8 mouse cellular contexts compared by ENCODE assay signal in genomic region chr13:74638793-74639711, GRCm38 (mm10). TPM values are rescaled to one million over a fixed set of nuclear protein-coding genes. Genes with fewer than 3 reads are reported as not detected.
A peak's percentile ranks its signal among the peaks of the same experiment; 100 is the strongest.
DNase-seq lines count a peak whose midpoint lies in the region; ATAC-seq and TF ChIP-seq lines count a peak whose summit lies in the region.

Gene Erap1 (plus strand): TSS chr13:74639568.

- peak; percentile 83 for TF ChIP-seq CTCF in hindbrain, postnatal 0 days (IDR thresholded peaks at IDR 0.05; ENCODE audit: low read depth)
- TF ChIP-seq CTCF in left cerebral cortex, adult 2 months (IDR thresholded peaks at IDR 0.05), result peak; percentile 85

- H3K27ac ChIP-seq in hindbrain, postnatal 0 days, result peak within 1 kb of the TSS; percentile 89
- peak within 1 kb of the TSS; percentile 81 for H3K27ac ChIP-seq in left cerebral cortex, adult 2 months
- H3K27ac ChIP-seq in macrophage, result peak within 1 kb of the TSS; percentile 68

- peak within 1 kb of the TSS; percentile 79 for H3K9ac ChIP-seq in hindbrain, postnatal 0 days (replicated peaks; ENCODE audit: low read length)

- peak; percentile 15 for DNase-seq in urinary bladder, postnatal 14 days (ENCODE audit: low spot score)
- DNase-seq in urinary bladder, postnatal 10 days (ENCODE audit: low spot score), result no peak
- peak; percentile 9 to 41 for DNase-seq in cerebellum, postnatal 36 days
- DNase-seq in gastrocnemius, postnatal 10 days, result no peak
- DNase-seq in hindbrain, postnatal 0 days (ENCODE audit: low spot score), result peak; percentile 76
- DNase-seq in left cerebral cortex, adult 2 months (ENCODE audit: extremely low spot score in 1 of 2, low spot score in 2 of 2), result peak; percentile 10 to 11
- peak; percentile 7 for DNase-seq in right cerebral cortex, postnatal 4 days

- intact Hi-C loops in left cerebral cortex, adult 2 months (cut with DNase I), result loop anchor here (1.0 to 5.0 kb wide), 4 partner anchors 215 to 1158 kb away; no protein-coding TSS in a partner anchor

- peak within 1 kb of the TSS; percentile 86 for H3K4me2 ChIP-seq in hindbrain, postnatal 0 days (ENCODE audit: low read depth, low read length)

- no peaks in the 10 kb centered on the region for H3K4me1 ChIP-seq in hindbrain, postnatal 0 days (ENCODE audit: insufficient read depth, low read length)

- no peaks in the 10 kb centered on the region for H3K9me3 ChIP-seq in hindbrain, postnatal 0 days (ENCODE audit: low read length)

- H3K4me3 ChIP-seq in hindbrain, postnatal 0 days (ENCODE audit: low read length), result peak within 1 kb of the TSS; percentile 83
- H3K4me3 ChIP-seq in left cerebral cortex, adult 2 months, result peak within 1 kb of the TSS; percentile 71
- peak within 1 kb of the TSS; percentile 74 for H3K4me3 ChIP-seq in macrophage (ENCODE audit: inconsistent target)

- H3K27me3 ChIP-seq in hindbrain, postnatal 0 days (ENCODE audit: insufficient read depth, low read length), result no peaks in the 10 kb centered on the region

- no peaks in the 10 kb centered on the region for H3K36me3 ChIP-seq in hindbrain, postnatal 0 days (ENCODE audit: insufficient read depth, low read length)
- no peaks in the 10 kb centered on the region for H3K36me3 ChIP-seq in macrophage (ENCODE audit: inconsistent target)

- peak; percentile 67 for ATAC-seq in hindbrain, postnatal 0 days

- no peaks in the 10 kb centered on the region for H3K79me2 ChIP-seq in macrophage (ENCODE audit: inconsistent target)

- WGBS in hindbrain, postnatal 0 days, result 0% methylated on average over 12 of the region's 12 CpGs
- WGBS in macrophage (ENCODE audit: missing documents), result 0% methylated on average over 12 of the region's 12 CpGs

RNA-seq across cellular contexts. Expression of gene Erap1, which starts in this region (rescaled TPM):
- 10 to 100 TPM; 17.2 to 26.9 TPM for total RNA-seq in gastrocnemius, postnatal 10 days (2021)
- total RNA-seq in hindbrain, postnatal 0 days (2014; rRNA removed), result 8.4 and 28.2 TPM in 2 replicates
- polyA plus RNA-seq in hindbrain, postnatal 0 days (2015; fragmentation: Nextera tagmentation; extraction: Ambion mirVana), result 5.1 and 8.2 TPM in 2 replicates
- 10 to 100 TPM; 11.0 to 15.1 TPM for total RNA-seq in left cerebral cortex, adult 2 months (2021)
- total RNA-seq in macrophage (2018; cell fraction: chromatin; rRNA removed), result 10 to 100 TPM; 11.6 to 72.7 (median 45.3) TPM
- total RNA-seq in macrophage (2018; cell fraction: cytosol; rRNA removed), result 10 to 100 TPM; 37.3 to 86.9 (median 61.3) TPM
- total RNA-seq in macrophage (2018; cell fraction: nucleus; rRNA removed), result 100 to 1,000 TPM in 7 of 26 experiments, 10 to 100 TPM in 19; 37.4 to 149 (median 77.2) TPM
- 46.7 to 65.9 TPM (median 51.4 TPM) in 3 replicates for polyA plus RNA-seq in macrophage (2018)

Comparison
In these comparisons a context has a peak if more than half of its experiments do, and no peak if none do; other contexts are left out.
1. DNase-seq: peak in urinary bladder, postnatal 14 days (single experiment), cerebellum, postnatal 36 days (2 of 2), hindbrain, postnatal 0 days (single experiment), left cerebral cortex, adult 2 months (2 of 2) and right cerebral cortex, postnatal 4 days (single experiment); none in urinary bladder, postnatal 10 days (single experiment) and gastrocnemius, postnatal 10 days (single experiment).
2. Peak in every context shown above with its lines, with median percentiles within 50 percentile points of each other: H3K27ac ChIP-seq and H3K4me3 ChIP-seq.